Mouse (Mus musculus) testis, postnatal 10 days (tissue): ENCODE data around the gene Ankrd55.

ENCODE experiments used
- DNase-seq: peaks from one replicate; pipeline ENCODE4 v3.0.0; 2021; ENCODE audit warnings: low spot score

Ankrd55 gene

DNA sequence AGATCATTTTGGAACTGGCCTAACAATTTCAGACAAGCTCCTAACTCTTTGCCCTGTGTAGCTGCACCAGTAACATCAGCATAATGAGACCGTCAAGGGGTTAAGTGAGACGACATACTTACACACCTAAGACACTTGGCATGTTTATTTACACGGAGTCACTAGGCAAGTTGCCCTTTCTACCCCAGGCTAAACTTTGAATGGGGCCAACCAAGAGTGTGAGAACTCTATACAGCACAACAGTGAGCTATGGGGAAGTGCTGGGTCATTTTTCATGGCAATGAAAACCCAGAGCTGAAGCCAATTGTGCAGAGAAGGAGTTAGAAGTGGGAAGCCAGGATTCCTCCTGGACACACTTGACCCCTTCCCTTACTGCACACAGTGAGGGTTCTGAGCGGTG lies 94.2 kb downstream of the Ankrd55 start:
- DNase-seq = no peak

- DNase-seq = no peak
Observed at GRCm38 (mm10) chr13:112382956-112383355, 94.7 kb downstream of the Ankrd55 start.

GRCm38 (mm10) chr13:112383941-112384659 lies 95.8 kb downstream of the Ankrd55 start:
- DNase-seq = no peak

- no peak for DNase-seq
Observed at GRCm38 (mm10) chr13:112385040-112385439, 96.8 kb downstream of the Ankrd55 start.

DNA sequence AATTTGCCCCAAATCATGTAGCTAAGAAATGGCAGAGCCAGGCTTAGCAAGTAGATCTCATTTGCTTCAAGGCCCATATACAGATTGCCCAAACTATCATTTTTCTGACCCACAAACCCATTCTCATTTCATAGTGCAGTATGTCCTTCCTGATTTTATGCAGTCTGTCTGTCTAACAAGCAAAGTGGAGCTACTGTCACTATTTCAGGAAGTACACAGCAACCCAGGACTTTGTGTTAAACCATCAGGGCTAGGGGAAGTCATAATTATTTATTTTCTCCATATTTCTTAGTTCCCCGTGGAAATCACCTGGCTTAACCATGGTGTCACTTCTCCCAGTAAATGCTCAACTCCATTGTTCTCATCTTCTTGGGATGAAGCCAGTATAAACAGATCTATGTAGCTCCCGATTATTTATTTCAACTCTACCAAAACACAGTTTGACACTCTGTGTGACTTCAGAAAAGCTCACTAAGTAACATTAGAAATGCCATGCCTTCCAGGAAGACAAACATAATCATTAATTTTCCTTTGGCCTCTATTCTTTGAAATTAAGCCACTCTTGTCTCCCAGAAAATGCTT lies 98.3 kb downstream of the Ankrd55 start:
- no peak for DNase-seq

- no peak for DNase-seq
Observed at GRCm38 (mm10) chr13:112387279-112387678, 99.0 kb downstream of the Ankrd55 start.

GRCm38 (mm10) chr13:112388176-112388575 lies 99.9 kb downstream of the Ankrd55 start:
- DNase-seq = no peak

DNA sequence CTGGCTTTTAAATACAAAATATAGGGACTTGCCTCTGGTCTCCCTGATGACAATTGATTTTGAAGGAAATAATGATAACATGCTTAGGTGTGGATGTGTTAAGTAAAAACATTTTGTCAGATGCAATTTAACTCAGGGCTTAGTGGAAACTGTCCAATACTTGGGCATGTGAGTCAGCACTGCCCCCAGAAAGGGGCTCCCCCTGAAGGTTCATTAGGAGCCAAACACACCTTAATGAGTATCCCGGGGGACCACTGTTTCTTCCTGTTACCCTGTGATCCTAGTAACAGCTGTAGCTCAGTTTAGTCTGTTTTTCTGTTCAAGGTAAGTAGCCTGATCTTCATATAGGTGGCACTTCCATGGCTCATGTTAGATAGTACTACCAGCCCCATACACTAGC lies 102.0 kb downstream of the Ankrd55 start:
- no peak for DNase-seq

- DNase-seq = no peak
Observed at GRCm38 (mm10) chr13:112391354-112391753, 103.1 kb downstream of the Ankrd55 start.

DNA sequence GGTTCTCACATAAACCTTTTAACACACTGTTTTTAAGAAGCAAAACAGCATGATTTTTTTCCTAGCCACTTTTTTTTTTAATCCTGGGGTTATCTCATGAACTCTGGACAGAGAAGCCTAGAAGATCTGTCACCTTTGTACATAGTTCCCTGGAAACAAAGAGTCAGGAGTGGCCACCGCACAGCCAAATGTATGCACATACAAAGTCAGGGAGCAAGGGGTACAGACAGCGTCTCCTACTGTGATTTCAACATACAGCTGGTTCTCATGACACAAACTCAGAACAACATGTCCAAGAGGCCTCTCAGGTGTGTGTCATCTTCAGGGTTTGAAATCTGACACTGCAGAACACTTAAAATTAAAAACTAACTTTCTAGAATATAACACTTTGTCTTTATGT lies 105.1 kb downstream of the Ankrd55 start:
- DNase-seq = no peak

GRCm38 (mm10) chr13:112394271-112394670 lies 106.0 kb downstream of the Ankrd55 start:
- no peak for DNase-seq

- DNase-seq = no peak
Observed at GRCm38 (mm10) chr13:112404723-112405122, 116.5 kb downstream of the Ankrd55 start.

GRCm38 (mm10) chr13:112405184-112405583 lies 116.9 kb downstream of the Ankrd55 start:
- DNase-seq = no peak

- no peak for DNase-seq
Observed at GRCm38 (mm10) chr13:112406618-112407017, 118.4 kb downstream of the Ankrd55 start.

- no peak for DNase-seq
Observed at GRCm38 (mm10) chr13:112407181-112407700, 119.0 kb downstream of the Ankrd55 start.

- no peak for DNase-seq
Observed at GRCm38 (mm10) chr13:112407776-112408490, 119.7 kb downstream of the Ankrd55 start.

GRCm38 (mm10) chr13:112408701-112409100 lies 120.5 kb downstream of the Ankrd55 start:
- no peak for DNase-seq

GRCm38 (mm10) chr13:112409331-112409730 lies 121.1 kb downstream of the Ankrd55 start:
- no peak for DNase-seq

DNA sequence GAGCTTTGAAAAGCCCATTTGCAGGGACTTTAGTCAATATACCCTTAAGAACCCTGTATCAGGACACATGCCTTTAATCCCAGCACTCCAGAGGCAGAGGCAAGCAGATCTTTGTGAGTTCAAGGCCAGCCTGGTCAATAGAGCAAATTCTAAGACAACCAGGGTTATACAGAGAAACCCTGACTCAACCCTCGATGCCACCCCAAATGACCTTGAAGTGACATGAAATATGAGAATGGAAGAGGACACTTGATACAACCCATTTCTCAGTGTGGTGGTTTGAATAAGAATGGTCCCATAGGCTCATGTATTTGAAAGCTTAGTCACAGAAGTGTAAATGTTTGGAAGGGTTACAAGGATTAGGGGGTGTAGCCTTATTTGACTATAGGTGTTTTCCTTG lies 121.6 kb downstream of the Ankrd55 start:
- no peak for DNase-seq

DNA sequence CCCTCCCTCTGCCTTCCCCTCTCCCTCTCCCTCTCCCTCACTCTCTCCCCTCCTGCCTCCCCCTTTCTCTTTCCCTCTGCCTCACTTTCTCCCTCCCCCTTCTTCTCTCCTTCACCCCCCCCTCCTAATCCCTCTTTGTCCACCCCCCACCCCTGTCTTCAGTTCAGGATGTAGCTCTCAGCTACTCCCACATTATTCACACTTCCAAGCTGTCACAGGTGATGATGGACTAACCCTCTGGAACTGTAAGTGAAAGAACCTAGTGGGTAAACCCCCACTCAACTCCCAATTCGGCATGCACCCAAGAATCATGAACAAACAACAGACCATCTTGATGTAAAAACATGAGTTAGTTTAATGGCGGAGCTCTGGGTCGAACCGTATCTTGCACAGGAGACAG lies 122.2 kb downstream of the Ankrd55 start:
- no peak for DNase-seq

- DNase-seq = no peak
Observed at GRCm38 (mm10) chr13:112411216-112411822, 123.1 kb downstream of the Ankrd55 start.

DNA sequence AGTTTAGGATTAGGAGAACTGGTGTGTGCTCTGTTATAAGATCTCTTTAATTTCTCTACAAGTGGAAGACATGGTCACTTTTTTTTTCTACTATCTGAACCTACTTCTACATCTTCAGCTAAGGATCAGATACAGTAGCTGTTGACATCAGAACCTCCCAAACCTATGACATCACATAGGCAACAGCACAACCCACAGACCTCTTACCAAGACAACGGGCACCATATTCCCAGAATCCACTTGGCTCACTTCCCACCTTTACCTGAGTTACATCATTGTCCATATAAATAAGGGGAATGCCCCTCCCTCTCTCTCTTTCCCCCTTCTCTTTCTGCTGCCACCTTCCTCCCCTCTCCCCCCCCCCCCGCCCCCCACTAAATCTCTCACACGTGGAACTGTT lies 124.0 kb downstream of the Ankrd55 start:
- no peak for DNase-seq

GRCm38 (mm10) chr13:112412824-112413223 lies 124.6 kb downstream of the Ankrd55 start:
- DNase-seq = no peak
